Mouse (Mus musculus): Measurements from ENCODE around the gene Arid5b.

The Arid5b gene

DNA sequence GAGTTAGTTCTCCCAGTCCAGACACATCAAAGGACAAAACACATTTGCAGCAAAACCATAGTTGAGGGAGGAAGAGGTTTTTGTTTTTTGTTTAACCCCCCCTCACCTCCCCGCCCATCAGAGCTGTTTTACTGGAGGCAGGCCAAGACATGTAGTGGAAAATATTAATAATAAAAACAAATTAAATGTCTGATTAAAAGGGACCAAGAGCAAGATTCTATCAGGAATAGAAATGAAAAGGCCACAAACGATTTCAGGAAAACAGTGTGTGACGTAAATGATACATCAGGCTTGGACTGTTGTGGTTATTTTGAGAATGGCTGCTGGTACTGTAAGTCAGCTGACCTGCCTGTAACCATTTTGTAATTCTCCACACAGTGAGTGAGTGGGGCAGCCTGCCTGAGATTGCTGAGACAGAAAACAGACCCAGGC lies 85.7 kb downstream of the Arid5b start:
- DNase-seq (ENCODE audit: low spot score): no peak

- DNase-seq (ENCODE audit: low spot score): no peak
These were observed 86.7 kb downstream of the Arid5b start for GRCm38 (mm10) chr10:68191691-68192380.

DNA sequence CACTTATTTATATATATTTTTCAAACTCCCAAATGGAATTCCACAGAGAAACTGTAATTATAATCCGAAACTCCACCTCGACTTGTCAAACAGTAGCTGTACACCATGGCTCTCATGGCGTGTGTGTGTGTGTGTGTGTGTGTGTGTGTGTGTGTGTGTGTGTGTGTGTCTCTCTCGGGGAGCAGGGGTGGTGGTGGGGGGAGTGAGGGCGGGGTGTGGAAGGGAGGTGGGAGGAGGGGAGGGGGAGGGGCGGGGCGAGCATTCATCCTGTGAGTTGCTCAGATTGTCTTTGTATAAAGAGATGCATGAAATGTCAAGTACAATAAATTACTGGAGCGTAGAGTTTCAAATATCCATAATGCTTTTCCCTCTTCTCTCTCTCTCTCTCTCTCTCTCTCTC lies 87.4 kb downstream of the Arid5b start:
- DNase-seq (ENCODE audit: low spot score): no peak

- no peak for DNase-seq (ENCODE audit: low spot score)
These were observed 88.7 kb downstream of the Arid5b start for GRCm38 (mm10) chr10:68189847-68190246.

GRCm38 (mm10) chr10:68183096-68183495 lies 95.4 kb downstream of the Arid5b start:
- DNase-seq (ENCODE audit: low spot score): no peak

- DNase-seq (ENCODE audit: low spot score): no peak
These were observed 96.3 kb downstream of the Arid5b start for GRCm38 (mm10) chr10:68182266-68182665.

DNA sequence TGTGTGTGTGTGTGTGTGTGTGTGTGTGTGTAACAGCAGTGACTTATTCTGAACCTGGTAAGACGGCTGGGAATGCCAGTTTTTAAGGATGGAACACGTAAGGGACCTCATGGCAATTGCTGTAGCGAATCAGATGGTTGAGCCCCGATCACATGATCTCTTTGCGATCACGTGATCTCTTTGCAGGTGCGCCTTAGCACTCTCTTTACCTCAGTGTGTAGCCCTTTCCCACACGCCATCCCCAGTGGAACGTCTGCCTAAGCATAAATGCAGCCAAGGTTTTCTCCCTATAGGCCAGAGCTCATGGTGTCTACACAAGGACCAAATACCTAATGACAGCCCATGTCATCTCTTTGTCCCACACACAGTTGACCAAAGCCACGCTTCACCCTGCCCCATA lies 97.4 kb downstream of the Arid5b start:
- DNase-seq (ENCODE audit: low spot score): no peak

DNA sequence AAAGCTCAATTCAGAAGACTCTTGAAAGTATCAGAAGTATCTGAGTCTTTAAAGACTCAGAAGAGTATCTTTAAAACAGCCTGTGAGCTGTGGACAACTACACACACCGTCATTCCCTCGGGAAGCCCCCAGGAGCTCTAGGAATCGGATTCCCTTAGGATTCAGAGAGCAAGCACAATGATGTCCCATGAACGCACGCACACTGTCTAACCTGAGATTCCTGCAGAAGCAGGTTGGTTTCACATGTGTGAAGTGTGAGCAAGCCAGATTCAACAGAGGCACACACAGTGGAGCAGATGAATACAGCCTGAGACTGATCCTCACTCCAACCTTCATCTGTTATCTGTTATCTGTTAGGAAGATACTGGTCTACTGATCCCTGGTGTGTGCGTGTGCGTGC lies 97.8 kb downstream of the Arid5b start:
- no peak for DNase-seq (ENCODE audit: low spot score)

DNA sequence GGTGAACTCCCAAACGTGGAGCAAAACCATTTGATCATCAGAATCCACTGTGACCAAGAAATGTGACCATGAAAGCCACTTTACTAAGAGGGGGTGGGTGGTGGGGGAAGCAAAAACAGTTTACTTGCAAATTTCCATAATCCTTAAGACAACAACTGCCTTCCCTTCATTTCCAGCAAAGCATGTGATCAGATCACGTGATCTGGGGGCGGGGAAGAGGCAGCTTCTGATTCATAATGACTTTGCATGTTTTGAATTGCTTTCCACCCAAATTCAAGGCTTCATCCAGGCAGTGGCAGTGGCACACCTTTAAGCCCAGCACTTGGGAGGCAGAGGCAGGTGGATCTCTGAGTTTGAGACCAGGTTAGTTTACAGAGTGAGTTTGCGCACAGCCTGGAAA lies 98.4 kb downstream of the Arid5b start:
- DNase-seq (ENCODE audit: low spot score): no peak

DNA sequence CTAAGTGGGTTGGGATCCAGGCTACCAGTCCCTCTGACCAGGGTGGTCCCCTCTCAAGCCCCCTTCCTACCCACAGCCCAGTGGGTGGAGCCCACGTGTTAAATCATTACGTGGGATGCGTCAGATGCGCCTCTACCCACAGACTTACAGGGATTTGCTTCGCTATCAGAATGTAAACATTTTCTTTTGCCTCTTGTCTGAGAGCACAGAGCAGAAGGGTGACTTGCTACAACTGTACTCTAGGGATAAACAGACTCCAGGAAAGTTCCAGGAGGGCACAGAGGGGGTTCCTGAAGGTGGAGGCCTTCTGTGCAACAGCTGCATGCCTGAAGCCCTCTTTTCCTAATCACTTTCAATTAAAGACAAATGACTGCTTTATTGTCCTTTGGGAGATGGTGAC lies 98.8 kb downstream of the Arid5b start:
- no peak for DNase-seq (ENCODE audit: low spot score)

DNA sequence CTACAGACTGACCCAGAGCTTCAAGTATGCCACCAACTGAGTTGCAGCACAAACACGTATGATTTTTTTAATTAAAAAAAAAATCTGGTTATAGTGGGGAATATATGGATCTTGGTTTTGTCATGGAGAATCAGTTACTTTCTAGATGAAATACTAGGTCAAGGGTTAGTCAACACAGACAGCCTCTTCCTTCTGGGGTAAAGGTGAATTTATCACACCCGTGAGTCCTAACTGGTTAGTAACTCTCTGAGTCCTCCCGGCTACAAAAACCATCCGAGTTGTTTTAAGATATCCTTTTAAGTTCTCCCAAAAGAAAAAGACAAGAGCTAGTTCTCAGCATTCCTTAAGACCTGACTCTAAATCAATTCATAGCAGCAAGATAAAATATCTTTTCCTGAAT lies 99.2 kb downstream of the Arid5b start:
- DNase-seq (ENCODE audit: low spot score): no peak

DNA sequence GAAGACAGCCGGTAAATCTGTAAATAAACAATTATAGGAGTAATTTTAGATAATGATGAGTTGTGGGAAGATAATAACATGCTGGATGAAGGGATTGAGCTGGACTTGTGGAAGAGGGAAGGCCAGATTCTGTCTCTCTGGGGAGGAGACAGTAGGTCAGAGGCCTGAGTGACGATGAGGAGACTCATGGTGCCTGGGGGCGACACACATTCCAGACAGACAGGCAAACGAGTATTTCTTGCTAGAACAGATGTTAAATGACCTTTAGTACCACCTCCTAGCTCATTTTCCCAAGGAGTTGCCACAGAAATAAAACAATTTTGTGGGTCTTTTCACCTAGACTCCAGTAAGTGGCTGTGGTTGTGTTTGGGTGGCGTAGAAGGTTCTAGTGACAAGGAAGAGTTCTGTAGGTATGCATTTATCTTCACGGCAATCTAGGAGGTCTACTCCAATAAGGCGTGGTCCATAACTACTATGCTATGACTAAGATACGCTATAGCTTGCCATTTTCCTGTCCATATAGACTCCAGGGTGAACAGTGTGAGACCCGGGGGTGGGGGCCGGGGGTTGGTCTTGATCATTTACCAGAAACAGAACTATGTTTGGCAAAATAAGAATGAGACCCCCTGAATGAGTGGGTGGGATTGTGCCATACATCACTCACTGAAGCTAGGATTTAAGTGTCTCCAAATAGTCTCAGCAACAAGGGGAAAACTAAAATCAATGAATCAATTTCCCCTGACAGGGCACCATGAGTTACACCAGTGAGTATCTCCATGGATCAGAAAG lies 100.6 kb downstream of the Arid5b start:
- DNase-seq (ENCODE audit: low spot score): no peak

DNA sequence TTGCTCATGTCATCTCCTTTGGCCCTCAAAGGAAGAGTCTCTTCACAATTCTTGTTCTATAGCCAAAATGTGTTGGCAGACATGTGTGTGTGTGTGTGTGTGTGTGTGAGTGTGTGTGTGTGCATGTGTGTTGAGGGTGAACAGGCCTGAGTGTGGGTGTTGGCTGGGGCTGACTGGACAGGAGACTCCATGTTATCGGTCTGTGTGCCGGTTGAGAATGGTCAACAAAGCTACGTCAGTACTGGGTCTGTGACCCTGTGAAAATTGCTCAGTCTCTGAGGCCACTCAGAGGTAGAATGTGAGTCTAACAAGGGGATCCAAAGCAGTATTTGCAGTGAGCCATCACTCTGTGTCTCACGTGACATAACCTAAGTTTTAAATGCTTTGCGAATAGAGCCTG lies 102.7 kb downstream of the Arid5b start:
- no peak for DNase-seq (ENCODE audit: low spot score)

DNA sequence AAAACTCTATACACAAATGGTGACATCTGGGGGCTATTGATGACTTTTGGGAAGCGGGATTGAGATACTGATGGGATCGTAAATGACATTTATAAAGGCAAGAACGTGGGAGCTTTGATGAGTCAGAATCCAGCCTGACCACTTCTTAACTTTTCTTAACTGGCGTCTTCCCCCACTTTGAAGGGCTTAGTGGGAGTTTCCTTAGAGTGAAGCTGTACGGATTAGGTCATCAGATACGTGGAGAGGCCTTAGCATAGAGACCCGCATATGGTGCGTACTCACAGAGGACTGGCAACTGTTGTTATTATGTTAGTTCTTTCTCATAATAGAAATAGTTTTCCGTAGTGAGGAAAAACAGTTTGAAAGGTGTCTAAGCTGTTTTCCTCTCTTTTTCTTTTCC lies 104.9 kb downstream of the Arid5b start:
- no peak for DNase-seq (ENCODE audit: low spot score)

DNA sequence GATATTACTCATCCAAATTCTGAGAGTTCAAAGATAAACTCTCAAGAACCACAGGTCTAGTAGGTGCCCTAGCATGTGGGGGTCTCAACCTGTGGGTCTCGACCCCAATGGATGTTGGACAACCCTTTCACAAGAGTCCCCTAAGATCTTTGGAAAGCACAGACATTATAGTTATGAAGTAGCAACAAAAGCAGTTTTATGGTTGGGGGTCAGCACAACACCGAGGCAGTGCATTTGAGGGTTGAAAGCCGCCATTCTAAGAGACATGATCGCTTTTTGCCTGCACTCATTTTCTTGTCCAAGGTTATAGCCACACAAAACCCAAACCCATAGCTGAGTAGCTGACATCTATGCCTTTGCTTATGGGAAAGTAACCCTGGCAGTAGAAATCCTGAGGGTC lies 105.6 kb downstream of the Arid5b start:
- no peak for DNase-seq (ENCODE audit: low spot score)

- no peak for DNase-seq (ENCODE audit: low spot score)
These were observed 106.6 kb downstream of the Arid5b start for GRCm38 (mm10) chr10:68171974-68172373.

DNA sequence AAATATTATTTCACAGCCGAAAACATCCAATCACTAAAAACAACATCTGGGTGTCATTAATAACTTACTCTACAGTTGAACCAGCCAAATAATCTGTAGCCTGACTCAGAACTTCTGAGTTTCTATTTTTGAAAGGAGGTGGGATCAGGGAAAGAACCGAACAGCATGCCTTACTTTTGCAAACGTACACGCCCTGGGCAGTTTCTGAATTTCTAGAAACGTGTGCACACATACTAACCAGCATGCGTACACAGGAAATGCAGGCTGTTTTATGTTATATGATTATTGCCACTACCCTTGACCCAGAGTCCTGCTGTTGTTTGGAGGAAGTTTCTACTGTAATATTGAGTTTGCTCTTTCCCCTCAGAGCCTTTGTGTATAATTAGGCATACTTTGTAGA lies 109.9 kb downstream of the Arid5b start:
- DNase-seq (ENCODE audit: low spot score): no peak

- no peak for DNase-seq (ENCODE audit: low spot score)
These were observed 110.4 kb downstream of the Arid5b start for GRCm38 (mm10) chr10:68168141-68168540.

DNA sequence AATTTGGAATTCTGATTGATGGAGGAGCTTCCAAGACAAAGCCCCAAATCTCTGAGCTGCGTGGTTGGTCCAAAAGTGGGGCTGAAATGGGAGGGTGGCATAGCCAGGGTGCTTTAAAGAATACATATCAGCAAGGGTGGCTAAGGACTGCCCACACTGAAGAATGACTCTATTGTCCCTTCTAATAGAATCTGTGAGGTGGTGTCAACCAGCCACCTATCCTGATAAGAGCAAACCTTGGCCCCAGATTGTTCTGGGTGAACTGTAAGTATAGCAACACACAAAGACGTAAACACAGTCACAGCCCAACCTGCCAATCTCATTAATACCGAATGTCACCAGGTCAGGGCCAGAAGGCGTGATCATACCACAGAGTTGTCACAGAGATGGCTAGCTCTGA lies 111.4 kb downstream of the Arid5b start:
- no peak for DNase-seq (ENCODE audit: low spot score)

- DNase-seq (ENCODE audit: low spot score): no peak
These were observed 111.8 kb downstream of the Arid5b start for GRCm38 (mm10) chr10:68166695-68167086.

GRCm38 (mm10) chr10:68165709-68166694 lies 112.5 kb downstream of the Arid5b start:
- DNase-seq (ENCODE audit: low spot score): no peak

Data from layer of hippocampus, adult 9-10 months (tissue).